Mouse (Mus musculus): ENCODE measurements around the gene Dido1.

DNA sequence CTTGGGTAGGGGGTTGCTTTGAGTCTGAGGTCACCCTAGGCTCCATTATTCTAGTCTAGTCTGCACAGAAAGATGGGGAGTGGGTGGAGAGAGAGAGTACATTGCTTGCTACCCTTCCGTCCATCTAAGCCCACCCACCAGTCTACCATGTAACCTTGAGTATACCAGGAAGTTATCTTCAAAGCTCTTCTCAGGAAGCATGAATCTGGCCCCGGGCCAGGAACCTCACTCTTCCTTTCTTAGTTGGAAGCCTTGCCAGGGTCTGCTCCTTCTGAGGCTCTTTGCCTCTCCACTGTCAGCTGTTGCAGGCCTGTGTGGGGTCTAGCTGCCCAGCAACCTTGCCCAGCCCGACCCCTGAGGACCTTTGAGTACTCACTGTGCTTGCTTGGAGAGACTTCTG is 21.2 kb upstream of the Dido1 start:
- TF ChIP-seq CTCF (IDR thresholded peaks at IDR 0.05; ENCODE audit: low read depth) (no peak), EP300 (IDR thresholded peaks at IDR 0.05; ENCODE audit: low read depth) (no peak)
